Mouse (Mus musculus): Measurements from ENCODE around the gene Cbfa2t2. TPM values are rescaled to one million over a fixed set of nuclear protein-coding genes. Genes with fewer than 3 reads are reported as not detected.

Gene Cbfa2t2
- polyA plus RNA-seq, 1 experiment: 9.8 TPM

DNA sequence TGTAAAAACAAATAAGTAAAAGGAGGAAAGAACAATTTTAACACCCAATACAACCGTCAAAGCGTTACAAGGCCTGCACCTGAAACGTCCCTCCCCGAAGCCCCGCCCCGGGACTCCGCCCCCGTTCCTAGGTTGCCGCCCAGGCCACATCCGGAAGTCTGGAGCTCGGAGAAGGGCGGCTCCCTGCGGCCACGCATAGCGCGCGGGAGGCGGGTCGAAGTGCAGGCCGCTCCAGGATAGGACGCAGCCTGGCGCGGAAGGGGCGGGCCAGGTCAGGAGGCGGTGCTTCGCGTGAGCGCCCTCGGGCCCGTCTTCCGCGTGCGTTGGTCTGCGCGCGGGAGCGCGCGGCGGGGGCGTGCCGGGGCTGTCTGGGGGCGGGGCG lies 214 bp upstream of the Cbfa2t2 start:
- H3K27me3 ChIP-seq (ENCODE audit: control insufficient read depth, insufficient read depth, low read length): no peaks in the 10 kb centered on the region
- H3K36me3 ChIP-seq (ENCODE audit: control insufficient read depth, insufficient read depth, low read length): no peaks in the 10 kb centered on the region
- 1% methylated on average over 36 of the region's 44 CpGs for WGBS
- H3K4me1 ChIP-seq (ENCODE audit: control insufficient read depth, insufficient read depth, insufficient read length, low read length): peaks cover 2% of the 10 kb centered on the region; the same call in 1 of the 2 replicates
- 0 out of 2 replicates have a peak, but pooled peaks have one; percentile 25 for TF ChIP-seq POLR2A (IDR thresholded peaks at IDR 0.05; ENCODE audit: low read depth, low read length)
- no peak for TF ChIP-seq CTCF (IDR thresholded peaks at IDR 0.05; ENCODE audit: extremely low read depth, insufficient read length, insufficient replicate concordance, low read depth, low read length)
- peak overlapping the region; percentile 9; the same call in 1 of the 2 replicates for H3K4me3 ChIP-seq (ENCODE audit: low read depth, low read length)
- peak overlapping the region; percentile 18; the same call in 1 of the 2 replicates for H3K27ac ChIP-seq (ENCODE audit: insufficient read depth, low read depth, low read length)

DNA sequence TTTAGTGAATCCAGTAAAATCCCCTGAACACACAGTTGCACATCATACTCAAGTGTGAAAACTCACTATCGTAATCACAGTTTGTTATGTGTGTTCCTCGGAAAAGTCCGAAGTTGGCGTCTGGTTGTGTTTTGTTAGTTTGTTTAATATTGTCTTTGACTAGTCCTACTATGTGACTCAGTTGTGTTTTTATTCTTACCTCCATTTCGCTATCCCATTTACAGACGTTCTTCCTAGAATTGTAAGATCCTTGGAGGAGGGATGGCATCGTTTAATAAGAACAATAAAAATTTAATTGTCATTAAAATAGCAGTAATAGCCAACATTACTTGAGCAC lies 878 bp downstream of the Cbfa2t2 start:
- peak overlapping the region; percentile 93 for H3K4me3 ChIP-seq (ENCODE audit: low read depth, low read length)
- no peak overlapping the region for H3K27ac ChIP-seq (ENCODE audit: insufficient read depth, low read depth, low read length)
- H3K4me1 ChIP-seq (ENCODE audit: control insufficient read depth, insufficient read depth, insufficient read length, low read length): peaks cover 2% of the 10 kb centered on the region; the same call in 1 of the 2 replicates
- H3K36me3 ChIP-seq (ENCODE audit: control insufficient read depth, insufficient read depth, low read length): no peaks in the 10 kb centered on the region
- 6% methylated on average over 7 of the region's 7 CpGs for WGBS
- no peak for TF ChIP-seq CTCF (IDR thresholded peaks at IDR 0.05; ENCODE audit: extremely low read depth, insufficient read length, insufficient replicate concordance, low read depth, low read length)
- TF ChIP-seq POLR2A (IDR thresholded peaks at IDR 0.05; ENCODE audit: low read depth, low read length): no peak
- H3K27me3 ChIP-seq (ENCODE audit: control insufficient read depth, insufficient read depth, low read length): no peaks in the 10 kb centered on the region

DNA sequence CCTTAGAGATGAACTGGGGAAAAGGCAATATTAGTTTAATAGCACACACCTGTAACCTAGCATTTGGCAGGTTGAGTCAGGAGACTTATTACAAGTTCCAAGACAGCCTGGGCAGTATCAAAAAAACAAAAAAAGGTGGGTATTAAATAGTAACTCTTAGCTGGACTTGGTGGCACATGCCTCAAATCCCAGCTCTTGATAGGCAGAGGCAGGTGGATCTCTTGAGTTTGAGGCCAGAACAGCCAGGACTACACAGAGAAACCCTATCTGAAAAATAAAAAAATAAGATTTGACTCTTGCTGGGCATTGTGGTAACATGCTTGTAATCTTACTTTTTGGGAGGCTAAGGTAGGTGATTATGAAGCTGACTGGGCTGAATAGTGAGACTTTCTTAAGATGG lies 4.2 kb downstream of the Cbfa2t2 start:
- no peaks in the 10 kb centered on the region for H3K36me3 ChIP-seq (ENCODE audit: control insufficient read depth, insufficient read depth, low read length)
- TF ChIP-seq POLR2A (IDR thresholded peaks at IDR 0.05; ENCODE audit: low read depth, low read length): no peak
- no peak for TF ChIP-seq CTCF (IDR thresholded peaks at IDR 0.05; ENCODE audit: extremely low read depth, insufficient read length, insufficient replicate concordance, low read depth, low read length)

DNA sequence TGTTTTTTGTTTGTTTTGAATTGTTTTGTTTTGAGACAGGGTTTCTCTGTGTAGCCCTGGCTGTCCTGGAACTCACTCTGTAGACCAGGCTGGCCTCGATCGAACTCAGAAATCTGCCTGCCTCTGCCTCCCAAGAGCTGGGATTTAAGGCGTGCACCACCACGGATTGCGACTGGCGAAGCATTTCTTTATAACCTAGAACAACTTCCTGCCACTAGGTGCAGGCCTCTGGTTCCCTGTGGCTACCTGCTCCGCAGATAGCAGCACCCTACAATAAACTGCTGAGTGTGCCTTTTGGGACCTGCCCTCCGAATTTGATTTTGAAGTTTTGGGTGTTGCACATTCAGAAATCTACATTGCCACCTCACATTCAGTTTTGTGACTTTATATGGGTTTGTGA lies 11.5 kb downstream of the Cbfa2t2 start:
- TF ChIP-seq CTCF (IDR thresholded peaks at IDR 0.05; ENCODE audit: extremely low read depth, insufficient read length, insufficient replicate concordance, low read depth, low read length) (no peak), POLR2A (IDR thresholded peaks at IDR 0.05; ENCODE audit: low read depth, low read length) (no peak)
- WGBS: 96% methylated on average over 8 of the region's 8 CpGs
- peaks cover 4% of the 10 kb centered on the region; the same call in 1 of the 2 replicates for H3K36me3 ChIP-seq (ENCODE audit: control insufficient read depth, insufficient read depth, low read length)
- no peaks in the 10 kb centered on the region for H3K27me3 ChIP-seq (ENCODE audit: control insufficient read depth, insufficient read depth, low read length)
- H3K4me1 ChIP-seq (ENCODE audit: control insufficient read depth, insufficient read depth, insufficient read length, low read length): no peaks in the 10 kb centered on the region
- H3K4me3 ChIP-seq (ENCODE audit: low read depth, low read length): no peak overlapping the region
- no peak overlapping the region for H3K27ac ChIP-seq (ENCODE audit: insufficient read depth, low read depth, low read length)

More for the DNA sequence above, 4.2 kb downstream of the Cbfa2t2 start:
- Histone ChIP-seq H3K4me1 (ENCODE audit: control insufficient read depth, insufficient read depth, insufficient read length, low read length) (peaks cover 2% of the 10 kb centered on the region; the same call in 1 of the 2 replicates), H3K27me3 (ENCODE audit: control insufficient read depth, insufficient read depth, low read length) (no peaks in the 10 kb centered on the region), H3K4me3 (ENCODE audit: low read depth, low read length) (no peak overlapping the region), H3K27ac (ENCODE audit: insufficient read depth, low read depth, low read length) (no peak overlapping the region)

DNA sequence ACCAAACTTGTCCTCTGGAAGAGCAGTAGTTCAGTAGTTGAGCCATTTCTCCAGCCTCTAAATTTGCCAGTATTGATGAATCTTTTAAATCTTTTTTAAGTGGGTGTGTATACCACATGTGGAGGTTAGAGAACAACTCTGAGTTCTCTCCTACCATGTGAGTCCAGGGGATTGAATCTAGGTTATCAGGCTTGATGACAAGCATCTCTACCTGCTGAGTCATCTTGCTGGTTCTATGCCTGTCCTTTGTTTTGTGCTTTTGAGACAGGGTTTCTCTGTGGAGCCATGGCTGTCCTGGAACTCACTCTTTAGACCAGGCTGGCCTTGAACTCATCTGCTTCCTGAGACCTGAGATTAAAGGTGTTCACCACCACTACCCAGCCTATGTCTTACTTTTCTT lies 12.4 kb downstream of the Cbfa2t2 start:
- no peaks in the 10 kb centered on the region for H3K27me3 ChIP-seq (ENCODE audit: control insufficient read depth, insufficient read depth, low read length)
- TF ChIP-seq CTCF (IDR thresholded peaks at IDR 0.05; ENCODE audit: extremely low read depth, insufficient read length, insufficient replicate concordance, low read depth, low read length): no peak

DNA sequence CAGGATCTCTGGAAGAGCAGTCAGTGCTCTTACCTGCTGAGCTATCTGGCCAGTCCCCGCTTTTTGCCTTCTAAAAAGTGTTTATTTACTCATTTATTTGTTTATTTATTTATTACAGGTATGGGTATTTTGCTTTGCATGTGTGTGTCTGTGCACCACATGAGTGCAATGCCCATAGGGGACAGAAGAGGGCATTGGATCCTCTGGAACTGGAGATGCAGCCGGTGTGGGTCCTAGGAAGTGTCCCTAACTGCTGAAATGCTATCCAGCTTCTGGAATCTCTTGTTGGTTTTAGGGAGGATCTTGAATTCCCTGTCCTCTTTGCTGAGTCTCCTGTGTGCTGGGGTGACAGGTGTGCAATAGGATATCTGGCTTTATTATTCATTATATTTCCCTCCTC lies 16.7 kb downstream of the Cbfa2t2 start:
- H3K27me3 ChIP-seq (ENCODE audit: control insufficient read depth, insufficient read depth, low read length): no peaks in the 10 kb centered on the region
- H3K27ac ChIP-seq (ENCODE audit: insufficient read depth, low read depth, low read length): no peak overlapping the region
- 89% methylated on average over 2 of the region's 2 CpGs for WGBS
- H3K4me1 ChIP-seq (ENCODE audit: control insufficient read depth, insufficient read depth, insufficient read length, low read length): peaks cover 3% of the 10 kb centered on the region; the same call in 1 of the 2 replicates
- TF ChIP-seq CTCF (IDR thresholded peaks at IDR 0.05; ENCODE audit: extremely low read depth, insufficient read length, insufficient replicate concordance, low read depth, low read length) (peak; percentile 16; the same call in 1 of the 2 replicates), POLR2A (IDR thresholded peaks at IDR 0.05; ENCODE audit: low read depth, low read length) (no peak)
- H3K4me3 ChIP-seq (ENCODE audit: low read depth, low read length): no peak overlapping the region
- 0 out of 2 replicates have a peak, but pooled peaks cover 2% of the 10 kb centered on the region for H3K36me3 ChIP-seq (ENCODE audit: control insufficient read depth, insufficient read depth, low read length)

More for the DNA sequence above, 12.4 kb downstream of the Cbfa2t2 start:
- H3K36me3 ChIP-seq (ENCODE audit: control insufficient read depth, insufficient read depth, low read length): peaks cover 4% of the 10 kb centered on the region; the same call in 1 of the 2 replicates
- H3K4me1 ChIP-seq (ENCODE audit: control insufficient read depth, insufficient read depth, insufficient read length, low read length): no peaks in the 10 kb centered on the region
- no peak overlapping the region for H3K4me3 ChIP-seq (ENCODE audit: low read depth, low read length)
- H3K27ac ChIP-seq (ENCODE audit: insufficient read depth, low read depth, low read length): no peak overlapping the region

DNA sequence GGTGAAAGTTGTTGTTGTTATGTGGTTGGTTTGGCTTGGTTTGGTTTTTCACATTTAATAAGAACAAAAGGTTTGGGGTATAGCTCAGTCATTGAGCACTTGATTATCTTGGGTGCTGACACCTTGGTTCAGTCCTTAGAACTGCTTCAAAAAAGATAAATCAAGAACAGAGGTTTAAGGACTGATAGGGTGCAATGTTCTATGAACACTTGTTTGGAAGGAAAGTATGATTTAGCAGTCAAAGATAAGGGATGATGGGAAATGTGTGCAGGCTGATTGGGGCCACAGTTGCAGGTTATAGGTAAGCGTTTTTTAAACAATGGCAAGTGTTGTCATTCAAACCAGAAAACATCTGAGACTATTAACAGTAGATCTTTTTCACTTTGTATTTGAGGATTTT lies 17.8 kb downstream of the Cbfa2t2 start:
- peaks cover 3% of the 10 kb centered on the region; the same call in 1 of the 2 replicates for H3K4me1 ChIP-seq (ENCODE audit: control insufficient read depth, insufficient read depth, insufficient read length, low read length)
- WGBS: 53% methylated on average over 1 of the region's 1 CpGs
- H3K27ac ChIP-seq (ENCODE audit: insufficient read depth, low read depth, low read length): no peak overlapping the region
- no peak overlapping the region for H3K4me3 ChIP-seq (ENCODE audit: low read depth, low read length)
- TF ChIP-seq CTCF (IDR thresholded peaks at IDR 0.05; ENCODE audit: extremely low read depth, insufficient read length, insufficient replicate concordance, low read depth, low read length): no peak
- TF ChIP-seq POLR2A (IDR thresholded peaks at IDR 0.05; ENCODE audit: low read depth, low read length): no peak
- no peaks in the 10 kb centered on the region for H3K27me3 ChIP-seq (ENCODE audit: control insufficient read depth, insufficient read depth, low read length)
- 0 out of 2 replicates have a peak, but pooled peaks cover 1% of the 10 kb centered on the region for H3K36me3 ChIP-seq (ENCODE audit: control insufficient read depth, insufficient read depth, low read length)
